Mouse (Mus musculus): ENCODE data around the gene Cfap97.

GRCm38 (mm10) chr8:46122498-46122897 lies 29.1 kb upstream of the Cfap97 start:
- TF ChIP-seq CTCF (IDR thresholded peaks at IDR 0.05; ENCODE audit: borderline replicate concordance, insufficient read depth, low read length) (no peak), POLR2A (IDR thresholded peaks at IDR 0.05; ENCODE audit: low read depth, low read length) (no peak)
